Mouse (Mus musculus) common myeloid progenitor, adult 5-6 weeks (primary cell): ENCODE results near the gene Olfr126. TPM values are rescaled to one million over a fixed set of nuclear protein-coding genes. Genes with fewer than 3 reads are reported as not detected.

ENCODE experiments used
- ATAC-seq: replicated peaks from 2 replicates; pipeline ENCODE4 v1.8.0; 2016; ENCODE audit warnings: low read depth, mild to moderate bottlenecking, moderate TSS enrichment, inconsistent platforms; ENCODE audit not compliant: poor library complexity, severe bottlenecking
- total RNA-seq: library from RNA; stranded (forward); fragments of 200-1000, 187-1606 nt; gene quantifications from 2 replicates; pipeline ENCODE4 v1.2.3, GENCODE M21; 2017

Gene Olfr126
- total RNA-seq, result not detected in 2 replicates

GRCm38 (mm10) chr17:37847183-37847582 lies at the start of gene Olfr126:
Gene Olfr126 (plus strand): TSS chr17:37847483.
- no peak for ATAC-seq

DNA sequence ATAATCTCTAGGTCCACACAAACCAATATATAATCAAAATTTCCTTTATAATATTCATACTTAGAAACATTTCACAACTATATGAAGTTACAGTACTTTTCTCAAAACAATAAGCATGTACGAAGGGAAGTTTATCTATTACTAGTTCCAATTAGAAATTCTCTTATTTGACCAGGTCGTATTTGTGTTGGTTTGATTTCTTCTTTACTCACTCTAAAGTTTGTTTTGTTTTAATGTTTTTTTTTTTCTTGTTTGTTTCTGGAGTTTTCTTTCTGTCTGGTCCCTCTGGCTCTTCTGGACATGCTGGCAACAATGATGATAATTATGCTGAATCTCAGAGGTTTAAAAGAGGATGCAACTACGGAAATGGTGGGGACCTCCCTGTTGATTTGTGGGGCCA lies 47.7 kb upstream of the Olfr126 start, which contains the start of gene Olfr124:
TSS of gene Olfr124 (plus strand) at position 301 of the 400 bp plus-strand sequence.
- no peak for ATAC-seq

- ATAC-seq, result no peak
These were observed 14.6 kb upstream of the Olfr126 start, which contains the start of gene Olfr125 for GRCm38 (mm10) chr17:37832649-37833048. Gene Olfr125 (plus strand): TSS chr17:37832949.

DNA sequence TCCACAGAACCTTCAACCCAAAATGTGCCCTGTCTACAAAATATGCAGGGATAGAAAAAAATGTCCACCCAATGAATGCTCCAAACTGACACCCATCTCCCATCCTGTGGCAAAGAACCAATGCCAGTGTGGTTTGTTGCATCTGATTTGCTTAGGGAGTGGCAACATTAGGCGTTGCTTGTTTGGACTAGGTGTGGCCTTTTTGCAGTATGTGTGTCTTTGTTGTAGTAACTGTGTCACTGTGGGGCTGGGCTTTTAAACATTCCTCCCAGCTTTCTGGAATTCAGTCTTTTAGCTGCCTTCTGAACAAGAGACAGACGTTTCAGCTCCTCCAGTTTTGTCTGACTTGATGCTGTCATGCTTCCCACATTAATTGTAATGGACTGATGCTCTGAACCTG lies 16.6 kb downstream of the Olfr126 start:
- ATAC-seq, result no peak

- ATAC-seq, result no peak
These were observed 22.5 kb downstream of the Olfr126 start for GRCm38 (mm10) chr17:37869676-37870205.

DNA sequence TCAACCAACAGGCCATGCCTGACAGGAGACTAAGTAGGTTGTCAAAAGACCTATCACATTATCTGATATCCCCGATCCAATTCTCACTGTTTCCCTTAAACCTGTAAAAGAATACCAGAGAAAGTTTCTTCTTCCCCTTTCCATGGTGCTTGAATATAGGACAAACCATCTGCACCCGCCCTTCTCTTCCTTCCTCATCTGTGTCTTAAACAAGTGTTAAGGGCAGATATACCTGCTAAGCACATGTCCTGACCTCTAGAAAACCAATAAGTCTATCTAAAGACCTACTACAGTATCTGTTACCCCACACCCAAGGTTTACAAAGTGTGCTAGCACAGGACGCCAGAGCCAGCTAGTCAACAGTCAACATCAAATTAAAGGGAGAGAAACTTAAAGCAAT lies 26.5 kb downstream of the Olfr126 start:
- no peak for ATAC-seq

DNA sequence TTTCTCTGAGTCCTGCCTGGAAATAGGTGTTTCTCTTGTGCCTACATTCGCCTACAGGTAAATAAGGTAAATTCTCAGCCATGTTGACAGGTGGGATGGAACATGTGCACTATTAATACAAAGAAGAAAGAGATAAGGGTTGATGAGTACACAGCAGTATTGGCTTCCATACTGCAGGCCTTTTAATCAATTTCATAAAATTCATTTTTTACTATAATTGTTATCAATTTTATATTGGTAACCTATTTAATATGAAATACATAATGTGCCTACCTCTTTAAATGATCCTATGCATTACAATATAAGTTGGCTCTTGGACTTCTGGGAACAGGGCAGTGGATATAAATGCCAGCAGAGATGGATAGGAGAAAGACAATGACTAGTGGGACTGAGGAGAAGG lies 52.9 kb downstream of the Olfr126 start, which contains the start of gene Olfr127:
TSS of gene Olfr127 (plus strand) at position 301 of the 400 bp plus-strand sequence.
- no peak for ATAC-seq

Other genes starting within 250 kb of the Olfr126 start
- gene Olfr115, start 220.4 kb upstream of the Olfr126 start, total RNA-seq, result not detected in 2 replicates
- not detected in 2 replicates for gene Olfr116, start 220.3 kb upstream of the Olfr126 start, total RNA-seq
- not detected in 2 replicates for gene Olfr117, start 183.7 kb upstream of the Olfr126 start, total RNA-seq
- not detected in 2 replicates for gene Olfr118, start 180.5 kb upstream of the Olfr126 start, total RNA-seq
- gene Olfr119, start 150.9 kb upstream of the Olfr126 start, total RNA-seq, result not detected in 2 replicates
- gene Olfr120, start 125.7 kb upstream of the Olfr126 start, total RNA-seq, result not detected in 2 replicates
- not detected in 2 replicates for gene Olfr121, start 98.6 kb upstream of the Olfr126 start, total RNA-seq
- gene Olfr122, start 78.9 kb upstream of the Olfr126 start, total RNA-seq, result not detected in 2 replicates
- gene Olfr123, start 54.0 kb upstream of the Olfr126 start, total RNA-seq, result not detected in 2 replicates
- not detected in 2 replicates for gene Olfr124, start 47.6 kb upstream of the Olfr126 start, total RNA-seq
- not detected in 2 replicates for gene Olfr125, start 14.5 kb upstream of the Olfr126 start, total RNA-seq
- not detected in 2 replicates for gene Olfr127, start 53.0 kb downstream of the Olfr126 start, total RNA-seq
- gene Olfr128, start 73.1 kb downstream of the Olfr126 start, total RNA-seq, result not detected in 2 replicates
- not detected in 2 replicates for gene Olfr761, start 105.6 kb downstream of the Olfr126 start, total RNA-seq
- not detected in 2 replicates for gene Olfr129, start 212.6 kb downstream of the Olfr126 start, total RNA-seq
- not detected in 2 replicates for gene Olfr130, start 216.4 kb downstream of the Olfr126 start, total RNA-seq
- gene Olfr131, start 241.2 kb downstream of the Olfr126 start, total RNA-seq, result not detected in 2 replicates